Mouse (Mus musculus) layer of hippocampus, postnatal 14 days (tissue): ENCODE data around the gene Foxa3. TPM values are rescaled to one million over a fixed set of nuclear protein-coding genes. Genes with fewer than 3 reads are reported as not detected.

ENCODE experiments used
- DNase-seq, 2 experiments: peaks; one replicate each; pipeline ENCODE4 v3.0.0; 2021 to 2022; ENCODE audit warnings: low spot score in 2 of 2, mixed read lengths in 1 of 2
- total RNA-seq, 2 experiments: library from RNA; stranded (reverse); gene quantifications; 2 replicates each; pipeline ENCODE4 v1.2.3; 2021

The Foxa3 gene
- total RNA-seq, 2 experiments from 2014 or later = not detected

DNA sequence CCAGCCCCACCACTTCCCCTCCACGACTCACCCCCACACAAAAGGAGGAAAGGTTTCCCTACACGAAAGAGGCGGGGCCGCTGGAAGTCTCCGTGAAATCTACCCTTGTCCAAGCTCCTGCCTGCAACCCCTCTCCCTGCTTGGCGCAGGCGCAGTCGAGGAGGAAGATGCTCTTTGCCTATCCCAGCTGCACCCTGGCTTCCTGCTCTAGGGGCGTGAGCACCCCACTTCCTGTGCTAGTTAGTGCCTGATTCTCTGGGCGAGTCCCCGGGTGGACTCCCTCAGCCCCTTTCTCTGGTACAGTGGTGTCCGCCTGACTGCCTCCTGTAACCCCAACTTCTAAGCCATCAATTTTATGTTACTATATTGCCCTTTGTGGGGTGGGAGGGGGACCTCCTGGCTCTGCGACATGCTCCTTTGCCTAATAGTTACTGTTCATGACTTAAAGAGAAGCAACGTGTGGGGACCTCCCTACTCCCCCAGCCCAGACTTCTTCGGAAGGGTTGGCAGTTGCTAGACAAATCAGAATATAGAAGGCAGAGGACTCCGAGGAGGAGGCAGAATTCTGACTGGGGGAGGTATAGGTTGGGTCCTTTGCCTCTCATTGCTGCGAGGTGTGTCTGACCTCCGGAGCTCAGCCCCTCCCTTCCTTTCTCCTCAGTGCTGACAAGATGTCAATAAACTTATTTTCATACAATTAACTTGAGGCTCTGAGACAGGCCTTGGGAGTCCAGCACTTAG lies 22.1 kb downstream of the Foxa3 start:
- no peak for DNase-seq

- DNase-seq = no peak
Measured at GRCm38 (mm10) chr7:19000421-19000820, 22.9 kb downstream of the Foxa3 start.

DNA sequence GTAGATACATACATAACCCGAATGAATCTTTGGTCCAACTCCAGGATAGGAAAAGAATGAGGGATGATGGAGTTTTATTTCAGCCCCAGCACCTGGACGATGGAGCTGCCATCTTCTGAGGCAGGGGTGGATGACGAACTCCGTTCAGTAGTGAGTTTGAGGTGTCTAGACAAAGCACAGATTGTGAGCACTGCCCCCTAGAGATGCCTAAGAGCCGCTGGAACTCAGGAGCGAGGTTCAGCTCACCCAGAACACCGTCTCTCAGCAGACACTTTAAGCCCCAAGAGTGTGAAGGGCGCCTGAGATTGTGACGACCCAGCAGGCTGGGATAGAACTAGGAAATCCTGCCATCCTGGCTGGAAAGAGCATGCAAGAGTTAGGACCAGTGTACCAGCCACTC lies 24.5 kb downstream of the Foxa3 start:
- no peak for DNase-seq

DNA sequence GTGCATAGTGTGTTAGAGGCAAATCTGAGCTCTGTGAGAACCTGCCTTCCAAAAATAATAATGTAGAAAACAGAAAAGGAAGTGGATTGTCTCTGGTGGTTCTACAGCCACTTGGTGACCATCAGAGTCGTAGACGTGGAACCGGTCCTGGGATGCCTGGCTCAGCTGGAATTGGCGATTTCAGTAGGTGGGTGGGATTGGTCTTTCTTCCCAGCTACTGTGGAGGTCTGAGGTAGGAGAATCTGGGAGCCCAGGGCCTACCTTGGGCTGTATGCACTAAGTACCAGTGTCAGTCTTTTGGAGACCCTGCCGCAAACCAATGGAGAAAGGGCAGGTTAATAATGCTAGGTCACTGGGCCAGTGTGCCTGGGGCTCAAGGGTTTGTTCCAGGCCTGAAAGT lies 30.3 kb downstream of the Foxa3 start:
- no peak for DNase-seq

- no peak for DNase-seq
Measured at GRCm38 (mm10) chr7:18992294-18992675, 31.1 kb downstream of the Foxa3 start.

- DNase-seq = peak in 1 of 2 experiments; percentile 51
Measured at GRCm38 (mm10) chr7:18991660-18992293, 31.6 kb downstream of the Foxa3 start.

GRCm38 (mm10) chr7:18990601-18991295 lies 32.6 kb downstream of the Foxa3 start, which contains the start of gene Mypop:
Gene Mypop, plus strand, starts transcription at chr7:18991245.
- peak; percentile 100 for DNase-seq

DNA sequence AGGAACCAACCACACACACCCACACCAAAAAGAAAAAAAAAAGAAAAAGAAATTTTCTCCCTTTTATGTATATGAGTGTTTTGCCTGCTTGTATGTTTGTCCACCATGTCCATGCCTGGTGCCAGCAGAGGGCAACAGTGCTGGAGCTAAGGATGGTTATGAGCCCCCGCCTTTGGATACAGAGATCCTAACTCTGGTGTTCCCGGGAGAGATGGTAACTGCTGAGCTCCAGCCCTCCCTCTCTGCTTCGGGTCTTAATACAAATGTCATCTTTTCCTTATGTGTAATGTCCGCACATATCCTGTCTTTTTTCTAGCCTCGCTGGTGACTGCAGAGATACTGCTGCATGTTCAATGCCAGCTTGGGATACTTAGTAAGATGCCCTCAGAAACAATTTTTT lies 33.3 kb downstream of the Foxa3 start:
- DNase-seq = no peak

DNA sequence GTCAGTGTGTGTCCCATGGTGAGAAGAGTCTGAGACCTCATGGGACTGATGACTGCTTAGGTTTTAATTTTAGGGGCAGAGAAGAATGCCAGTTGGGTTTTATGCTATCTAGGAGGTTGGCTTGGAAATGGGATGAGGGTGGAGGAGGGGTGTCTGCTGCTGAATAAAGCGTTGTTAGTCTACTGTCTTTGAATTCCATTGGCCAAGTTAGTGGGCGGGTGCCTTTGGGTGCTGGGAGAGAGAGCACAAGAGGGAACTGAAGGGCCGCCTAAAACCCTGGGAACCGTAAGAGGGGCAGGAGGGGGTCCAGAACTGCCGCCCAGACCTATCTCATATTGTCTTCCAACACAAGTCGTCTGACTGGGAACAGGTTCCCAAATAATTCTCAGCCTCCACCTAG lies 34.6 kb downstream of the Foxa3 start:
- DNase-seq = no peak

- DNase-seq = no peak
Measured at GRCm38 (mm10) chr7:18987747-18988146, 35.6 kb downstream of the Foxa3 start.

DNA sequence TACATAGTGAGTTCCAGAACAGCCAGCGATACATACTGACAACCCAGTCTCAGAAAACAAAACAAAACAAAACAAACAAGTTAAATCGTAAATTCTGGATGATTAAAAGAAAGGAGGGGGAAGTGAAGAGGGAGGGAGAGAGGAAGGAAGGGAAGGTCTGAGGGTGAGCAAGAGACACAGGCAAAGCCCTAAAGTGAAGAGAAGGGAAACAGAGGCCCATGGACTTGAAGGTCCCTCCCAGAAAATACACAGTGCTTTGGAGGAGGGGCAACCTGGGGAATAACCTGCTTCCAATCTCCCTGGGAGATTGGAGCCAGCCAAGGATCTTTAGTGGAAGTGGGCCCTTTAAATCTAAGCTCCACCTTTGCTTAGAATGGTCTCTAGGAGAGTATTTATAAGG lies 36.2 kb downstream of the Foxa3 start, which contains the start of gene Nanos2:
TSS of gene Nanos2 (plus strand) at position 301 of the 400 bp plus-strand sequence.
- DNase-seq = no peak

GRCm38 (mm10) chr7:18986503-18986902 lies 36.8 kb downstream of the Foxa3 start:
- DNase-seq = no peak

DNA sequence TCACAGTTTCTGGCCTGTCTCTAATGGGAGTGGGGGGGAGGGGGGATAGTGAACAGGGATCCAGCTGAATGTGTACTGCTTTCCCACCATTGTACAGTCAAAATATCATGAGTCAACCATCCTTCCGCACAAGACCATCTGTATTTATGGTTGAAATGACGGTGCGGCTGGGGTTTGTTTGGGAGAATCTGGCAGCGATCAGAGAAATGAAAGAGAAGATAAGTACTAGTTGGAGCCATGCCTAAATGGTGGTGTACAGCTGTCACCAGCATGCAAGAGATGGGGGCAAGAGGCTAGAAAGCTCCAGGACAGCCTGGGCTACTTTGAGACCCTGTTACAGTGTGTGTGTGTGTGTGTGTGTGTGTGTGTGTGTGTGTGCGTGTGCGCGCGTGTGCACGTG lies 45.0 kb downstream of the Foxa3 start:
- DNase-seq = peak in 1 of 2 experiments; percentile 68

- DNase-seq = no peak
Measured at GRCm38 (mm10) chr7:18970956-18971355, 52.4 kb downstream of the Foxa3 start.

GRCm38 (mm10) chr7:18967603-18968002 lies 55.7 kb downstream of the Foxa3 start:
- no peak for DNase-seq

DNA sequence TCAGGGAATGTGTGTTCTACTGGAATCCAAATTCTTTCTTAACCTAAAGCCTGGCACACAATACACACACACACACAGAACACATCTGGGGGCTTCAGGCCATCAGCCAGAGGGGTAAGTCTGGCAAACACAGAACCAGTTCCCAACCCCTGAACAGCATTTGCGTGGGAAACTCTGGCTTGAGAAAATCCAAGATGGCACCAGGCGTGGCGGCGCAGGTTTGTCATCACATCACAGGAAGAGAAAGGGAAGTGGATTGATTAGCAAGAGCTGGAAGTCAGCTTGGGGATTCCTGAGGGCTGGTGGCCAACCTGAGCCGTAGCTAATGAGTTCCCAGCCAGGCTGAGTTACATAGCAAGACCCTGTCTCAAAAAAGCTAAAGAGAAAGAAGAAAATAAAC lies 58.0 kb downstream of the Foxa3 start:
- DNase-seq = no peak

GRCm38 (mm10) chr7:18963294-18963843 lies 60.0 kb downstream of the Foxa3 start:
- no peak for DNase-seq

Other genes starting within 250 kb of the Foxa3 start
- not detected for gene Psg19, start 225.0 kb downstream of the Foxa3 start, total RNA-seq
- not detected for gene Psg17, start 201.9 kb downstream of the Foxa3 start, total RNA-seq
- 1 to 10 TPM; 1.7 to 2.0 TPM for gene Mill2, start 183.6 kb downstream of the Foxa3 start, total RNA-seq
- gene Pglyrp1, start 152.2 kb downstream of the Foxa3 start, total RNA-seq = 10 to 100 TPM; 28.4 to 35.0 TPM
- 10 to 100 TPM; 11.0 to 12.8 TPM for gene Ccdc61, start 113.1 kb downstream of the Foxa3 start, total RNA-seq
- 100 to 1,000 TPM in 1 of 2 experiments, 10 to 100 TPM in 1; 93.5 to 101 TPM for gene Nova2, start 97.7 kb downstream of the Foxa3 start, total RNA-seq
- 1 to 10 TPM in 1 of 2 experiments, under 1 TPM in 1; 0.48 to 1.3 TPM for gene Nanos2, start 36.1 kb downstream of the Foxa3 start, total RNA-seq
- gene Mypop, start 32.3 kb downstream of the Foxa3 start, total RNA-seq = 10 to 100 TPM; 35.6 to 40.5 TPM
- 10 to 100 TPM; 43.7 to 44.5 TPM for gene Irf2bp1, start 19.5 kb downstream of the Foxa3 start, total RNA-seq
- gene Sympk, start 839 bp upstream of the Foxa3 start, total RNA-seq = 100 to 1,000 TPM; 103 to 105 TPM
- gene Rsph6a, start 31.2 kb upstream of the Foxa3 start, total RNA-seq = under 1 TPM in 1 of 2 experiments, not detected in 1; 0.21 TPM
- gene Dmwd, start 52.7 kb upstream of the Foxa3 start, total RNA-seq = 100 to 1,000 TPM; 141 to 147 TPM
- gene Dmpk, start 60.3 kb upstream of the Foxa3 start, total RNA-seq = 10 to 100 TPM; 33.0 to 42.3 TPM
- gene Six5, start 71.1 kb upstream of the Foxa3 start, total RNA-seq = 1 to 10 TPM; 2.1 to 2.7 TPM
- under 1 TPM; 0.72 to 0.78 TPM for gene Gm4969, start 94.8 kb upstream of the Foxa3 start, total RNA-seq
- gene Fbxo46, start 96.3 kb upstream of the Foxa3 start, total RNA-seq = 10 to 100 TPM; 11.0 to 14.0 TPM
- 10 to 100 TPM; 19.5 to 22.4 TPM for gene Qpctl, start 125.8 kb upstream of the Foxa3 start, total RNA-seq
- gene Snrpd2, start 126.2 kb upstream of the Foxa3 start, total RNA-seq = 10 to 100 TPM; 76.5 to 86.4 TPM
- gene Gipr, start 142.6 kb upstream of the Foxa3 start, total RNA-seq = 1 to 10 TPM in 1 of 2 experiments, under 1 TPM in 1; 0.55 to 1.6 TPM
- gene Eml2, start 152.9 kb upstream of the Foxa3 start, total RNA-seq = 100 to 1,000 TPM; 175 to 197 TPM
- 1 to 10 TPM; 4.1 to 4.6 TPM for gene Gpr4, start 189.0 kb upstream of the Foxa3 start, total RNA-seq
- gene Opa3, start 204.8 kb upstream of the Foxa3 start, total RNA-seq = 10 to 100 TPM; 37.3 to 39.9 TPM
- 10 to 100 TPM; 23.2 to 24.2 TPM for gene Vasp, start 248.3 kb upstream of the Foxa3 start, total RNA-seq